Mouse (Mus musculus) MEL-GATA-1-ER (cell line): Measurements from ENCODE around the gene Plcd4.

Experiments used
- DNase-seq: peaks from one replicate; pipeline ENCODE4 v3.0.0-alpha.2; 2012; ENCODE audit warnings: low read depth; ENCODE audit errors: extremely low read depth

The Plcd4 gene

GRCm38 (mm10) chr1:74594434-74594833, 51.7 kb downstream of the Plcd4 start:
- no peak for DNase-seq

- no peak for DNase-seq
These were observed 58.0 kb downstream of the Plcd4 start for GRCm38 (mm10) chr1:74600501-74601266.

- DNase-seq, result peak; percentile 74
These were observed 58.7 kb downstream of the Plcd4 start, which contains the start of the genes Rnf25 and Stk36 for GRCm38 (mm10) chr1:74601267-74601962. Gene Rnf25, minus strand, starts transcription at chr1:74601397. Gene Stk36, plus strand, starts transcription at chr1:74601445.
